Mouse (Mus musculus) G1E (cell line): ENCODE measurements around the gene Olfr1317.

Experiments used
- CTCF ChIP-seq: IDR thresholded peaks from 2 replicates; pipeline ENCODE4 v1.5.1; 2012; ENCODE audit warnings: low read depth, low read length, inconsistent platforms, mixed read lengths
- GATA1 ChIP-seq: IDR thresholded peaks from 2 replicates; pipeline ENCODE4 v1.6.1; 2012; ENCODE audit warnings: borderline replicate concordance, low read length, inconsistent platforms, mixed read lengths
- GATA2 ChIP-seq: IDR thresholded peaks from 2 replicates; pipeline ENCODE4 v1.6.1; 2012; ENCODE audit warnings: low read depth, low read length, inconsistent platforms, borderline replicate concordance
- POLR2AphosphoS5 ChIP-seq: IDR thresholded peaks from 2 replicates; pipeline ENCODE4 v1.6.1; 2012; ENCODE audit warnings: low read depth, low read length, inconsistent platforms; ENCODE audit not compliant: insufficient replicate concordance
- TAL1 ChIP-seq: conservative IDR thresholded peaks from 2 replicates; pipeline ENCODE4 v1.6.1; 2012; ENCODE audit warnings: low read depth, low read length, inconsistent platforms, mixed read lengths

DNA sequence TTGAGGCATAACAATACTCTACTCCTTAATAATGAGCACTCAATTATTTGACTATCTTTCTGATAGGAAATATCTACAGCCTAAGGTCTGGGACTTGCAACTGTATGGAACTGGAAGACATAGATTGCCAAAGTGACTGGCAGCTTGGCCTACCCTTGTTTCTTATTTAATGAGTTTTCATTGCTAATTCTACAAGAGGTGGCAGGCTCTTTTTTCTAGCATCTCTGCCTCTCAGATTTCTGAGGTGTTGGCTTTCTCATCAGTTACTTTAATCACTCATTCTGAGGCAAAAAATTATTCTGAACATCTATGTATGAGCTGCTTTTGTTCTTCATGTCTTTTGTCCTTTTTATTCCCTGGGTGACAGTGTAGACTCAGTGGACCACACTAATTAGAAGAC lies 13.8 kb downstream of the Olfr1317 start, which contains the start of gene Olfr1318:
- TF ChIP-seq GATA1 (no peak), TAL1 (no peak), CTCF (no peak), GATA2 (no peak), POLR2AphosphoS5 (no peak)
